Mouse (Mus musculus) myocyte (in vitro differentiated cells): ENCODE results near the gene Rftn1. TPM values are rescaled to one million over a fixed set of nuclear protein-coding genes. Genes with fewer than 3 reads are reported as not detected.

Experiments
- H3K27me3 ChIP-seq: one replicate; pipeline ENCODE4 v1.6.1; 2011; ENCODE audit not compliant: control insufficient read depth, insufficient read depth, insufficient read length
- H3K36me3 ChIP-seq: one replicate; pipeline ENCODE4 v1.6.1; 2011; ENCODE audit not compliant: control insufficient read depth, insufficient read depth
- H3K4me2 ChIP-seq: one replicate; pipeline ENCODE4 v1.6.1; 2011; ENCODE audit warnings: low read depth, control low read depth
- H3K4me3 ChIP-seq: one replicate; pipeline ENCODE4 v1.5.1; 2011; ENCODE audit warnings: mild to moderate bottlenecking, control low read depth, moderate library complexity
- H3K79me2 ChIP-seq: one replicate; pipeline ENCODE4 v1.6.1; 2011; ENCODE audit not compliant: control insufficient read depth, insufficient read depth
- H3ac ChIP-seq: one replicate; pipeline ENCODE4 v1.6.1; 2011; ENCODE audit not compliant: control insufficient read depth, insufficient read length
- CEBPB ChIP-seq: IDR thresholded peaks from 2 replicates; pipeline ENCODE4 v1.6.1; 2011; ENCODE audit warnings: mild to moderate bottlenecking, moderate library complexity; ENCODE audit not compliant: poor library complexity, insufficient read depth, severe bottlenecking
- E2F4 ChIP-seq: IDR thresholded peaks from one replicate; pipeline ENCODE4 v1.6.1; 2011; ENCODE audit warnings: mild to moderate bottlenecking, control low read depth, moderate library complexity; ENCODE audit not compliant: insufficient read depth
- MAX ChIP-seq: IDR thresholded peaks from one replicate; pipeline ENCODE4 v1.6.1; 2011; ENCODE audit warnings: low read depth, mild to moderate bottlenecking, control low read depth
- MYOD1 ChIP-seq, 3 experiments: IDR thresholded peaks; one replicate each; pipeline ENCODE4 v1.6.1; 2011; ENCODE audit warnings: control low read depth in 2 of 3, low read depth in 2 of 3, mild to moderate bottlenecking in 2 of 3, moderate library complexity in 1 of 3; ENCODE audit not compliant: insufficient read length in 2 of 3, control insufficient read depth in 1 of 3
- MYOG ChIP-seq, 3 experiments: IDR thresholded peaks; one replicate each; pipeline ENCODE4 v1.6.1; 2011; ENCODE audit warnings: control low read depth in 2 of 3, low read depth in 2 of 3, mild to moderate bottlenecking in 2 of 3; ENCODE audit not compliant: insufficient read length in 2 of 3, control insufficient read depth in 1 of 3, insufficient read depth in 1 of 3
- POLR2A ChIP-seq: IDR thresholded peaks from one replicate; pipeline ENCODE4 v1.6.1; 2011; ENCODE audit warnings: low read depth, mild to moderate bottlenecking, control low read depth, moderate library complexity; ENCODE audit not compliant: insufficient read length
- POLR2AphosphoS2 ChIP-seq: IDR thresholded peaks from one replicate; pipeline ENCODE4 v1.6.1; 2011; ENCODE audit warnings: low read depth, control low read depth; ENCODE audit not compliant: insufficient read length
- REST ChIP-seq: IDR thresholded peaks from one replicate; pipeline ENCODE4 v1.6.1; 2011; ENCODE audit warnings: mild to moderate bottlenecking, control low read depth, moderate library complexity; ENCODE audit not compliant: insufficient read depth, insufficient read length
- SRF ChIP-seq: IDR thresholded peaks from one replicate; pipeline ENCODE4 v1.6.1; 2011; ENCODE audit warnings: low read depth; ENCODE audit not compliant: control insufficient read depth, insufficient read length
- TCF12 ChIP-seq: IDR thresholded peaks from one replicate; pipeline ENCODE4 v1.6.1; 2011; ENCODE audit warnings: mild to moderate bottlenecking, control low read depth; ENCODE audit not compliant: poor library complexity, insufficient read depth, severe bottlenecking
- TCF3 ChIP-seq: IDR thresholded peaks from one replicate; pipeline ENCODE4 v1.6.1; 2011; ENCODE audit warnings: low read depth, control low read depth; ENCODE audit not compliant: insufficient read length
- USF1 ChIP-seq: IDR thresholded peaks from one replicate; pipeline ENCODE4 v1.6.1; 2011; ENCODE audit warnings: low read depth, mild to moderate bottlenecking, control low read depth, moderate library complexity
- polyA plus RNA-seq: library from polyadenylated mRNA; unstranded; fragments of >200 nt; fragmentation: generic; extraction: Trizol; gene quantifications from one replicate; pipeline ENCODE4 v1.2.1, GENCODE M21; 2012; ENCODE audit warnings: missing spikeins

The Rftn1 gene
- polyA plus RNA-seq, 1 experiment: 0.40 TPM

DNA sequence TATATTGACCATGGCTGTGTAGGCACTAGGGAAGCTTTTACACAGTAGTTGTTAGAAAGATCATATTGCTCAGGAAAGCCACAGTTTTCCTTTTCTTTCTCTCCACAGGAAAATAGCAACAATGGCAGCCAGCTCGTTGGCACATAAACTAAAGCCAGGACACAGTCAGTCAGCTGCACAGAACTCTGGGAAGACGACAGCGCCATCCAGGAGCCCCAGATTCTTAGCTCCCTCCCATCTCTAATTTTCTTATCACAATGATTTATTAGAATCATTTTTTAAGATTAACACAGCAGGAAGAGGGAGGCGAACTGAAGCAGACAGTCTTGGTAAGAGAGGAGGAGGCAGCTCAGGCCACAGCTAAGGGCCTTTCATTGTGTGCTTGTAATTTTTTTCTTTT is 58.8 kb downstream of the Rftn1 start:
- no peak overlapping the region for H3K4me2 ChIP-seq
- H3K27me3 ChIP-seq: no peaks in the 10 kb centered on the region
- H3K79me2 ChIP-seq: no peaks in the 10 kb centered on the region
- H3K4me3 ChIP-seq: no peak overlapping the region
- no peak for TF ChIP-seq SRF
- no peak for TF ChIP-seq TCF12
- TF ChIP-seq MAX: no peak
- no peaks in the 10 kb centered on the region for H3K36me3 ChIP-seq
- H3ac ChIP-seq: no peak overlapping the region

DNA sequence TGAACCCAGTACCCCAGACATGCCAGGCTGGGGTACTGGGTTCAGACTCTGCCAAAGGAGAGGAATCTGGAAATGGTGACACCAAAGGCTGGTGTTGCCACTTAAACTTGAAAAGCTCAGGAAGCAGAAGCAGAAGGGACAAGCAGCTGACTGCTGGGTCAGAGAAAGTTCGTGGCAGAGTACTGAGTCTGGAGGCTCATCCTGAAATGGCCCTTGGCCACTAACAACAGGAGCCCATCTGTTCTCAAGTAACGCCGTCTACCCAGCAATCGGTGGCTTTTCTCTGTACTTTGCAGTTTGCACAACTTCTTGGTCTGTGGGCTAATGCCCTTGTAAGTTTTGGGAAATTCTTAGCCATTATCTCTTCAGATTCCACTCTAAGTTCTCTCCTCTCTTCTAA is 60.1 kb downstream of the Rftn1 start:
- Histone ChIP-seq H3K4me2 (no peak overlapping the region), H3K4me3 (no peak overlapping the region)
- TF ChIP-seq CEBPB: no peak
- TF ChIP-seq TCF12: no peak
- TF ChIP-seq MYOD1 (IDR thresholded peaks at IDR 0.05; ENCODE audit: control insufficient read depth in 1 of 3, insufficient read length in 2 of 3, low read depth in 2 of 3): no peak
- no peak for TF ChIP-seq MAX
- TF ChIP-seq SRF: no peak
- TF ChIP-seq E2F4: no peak
- TF ChIP-seq TCF3: no peak
- TF ChIP-seq POLR2AphosphoS2: no peak

GRCm38 (mm10) chr17:50128392-50128791 is 62.1 kb downstream of the Rftn1 start:
- H3K4me3 ChIP-seq: no peak overlapping the region
- H3K79me2 ChIP-seq: no peaks in the 10 kb centered on the region
- H3K4me2 ChIP-seq: no peak overlapping the region
- no peaks in the 10 kb centered on the region for H3K36me3 ChIP-seq
- H3K27me3 ChIP-seq: no peaks in the 10 kb centered on the region
- TF ChIP-seq MYOG (IDR thresholded peaks at IDR 0.05; ENCODE audit: control insufficient read depth in 1 of 3, insufficient read depth in 1 of 3, insufficient read length in 2 of 3, low read depth in 2 of 3) (no peak), REST (no peak), POLR2A (no peak)
- no peak overlapping the region for H3ac ChIP-seq

More for the DNA sequence above, 60.1 kb downstream of the Rftn1 start:
- Histone ChIP-seq H3ac (no peak overlapping the region), H3K36me3 (no peaks in the 10 kb centered on the region), H3K79me2 (no peaks in the 10 kb centered on the region), H3K27me3 (no peaks in the 10 kb centered on the region)

DNA sequence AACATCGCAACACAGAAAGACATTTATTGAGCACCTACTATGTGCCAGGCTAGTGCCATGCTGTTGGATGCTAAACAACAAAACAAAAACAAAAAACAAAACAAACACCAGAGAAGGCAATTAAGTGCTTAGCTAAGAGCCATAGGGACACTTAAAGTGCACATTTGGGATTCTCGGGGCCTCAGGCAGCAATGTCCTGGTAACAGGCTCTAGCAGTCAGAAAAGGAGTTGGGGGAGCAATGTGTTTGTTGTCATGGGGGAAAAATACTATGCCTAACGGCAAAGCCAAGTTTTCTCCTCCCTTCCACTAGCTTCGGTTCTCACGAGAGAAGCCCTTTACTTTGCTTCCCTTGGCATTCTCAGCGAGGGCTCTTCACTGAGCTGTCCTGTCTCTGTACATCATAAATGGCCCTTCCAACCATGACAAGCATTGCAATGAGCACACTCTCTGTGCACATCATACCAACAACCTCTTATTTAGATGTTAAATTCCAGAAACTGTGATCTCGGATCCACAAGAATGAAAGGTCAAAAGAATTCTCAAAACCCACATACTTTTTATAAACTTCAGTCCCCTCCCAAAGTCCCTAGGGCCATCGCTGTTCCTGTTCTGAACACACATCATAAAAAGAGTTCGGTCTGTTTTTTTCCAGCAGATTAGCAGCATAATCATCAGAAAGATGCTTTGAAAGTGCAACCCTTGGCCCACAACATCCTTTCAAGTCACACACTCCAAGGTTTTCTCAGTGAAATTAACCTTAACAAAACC is 63.2 kb downstream of the Rftn1 start:
- TF ChIP-seq TCF12 (no peak), TCF3 (no peak)
- no peaks in the 10 kb centered on the region for H3K36me3 ChIP-seq
- no peak overlapping the region for H3K4me2 ChIP-seq
- no peaks in the 10 kb centered on the region for H3K27me3 ChIP-seq
- H3K79me2 ChIP-seq: no peaks in the 10 kb centered on the region
- no peak overlapping the region for H3K4me3 ChIP-seq
- H3ac ChIP-seq: no peak overlapping the region

- TF ChIP-seq MAX: no peak
- TF ChIP-seq E2F4: no peak
- no peak for TF ChIP-seq TCF12
- no peak for TF ChIP-seq POLR2A
- no peak for TF ChIP-seq REST
- TF ChIP-seq TCF3: no peak
- TF ChIP-seq USF1: no peak
- TF ChIP-seq POLR2AphosphoS2: no peak
- TF ChIP-seq CEBPB: no peak
- TF ChIP-seq SRF: no peak
- TF ChIP-seq MYOD1 (IDR thresholded peaks at IDR 0.05; ENCODE audit: control insufficient read depth in 1 of 3, insufficient read length in 2 of 3, low read depth in 2 of 3): no peak
- no peak for TF ChIP-seq MYOG (IDR thresholded peaks at IDR 0.05; ENCODE audit: control insufficient read depth in 1 of 3, insufficient read depth in 1 of 3, insufficient read length in 2 of 3, low read depth in 2 of 3)
- Histone ChIP-seq H3K4me2 (no peak overlapping the region), H3K36me3 (no peaks in the 10 kb centered on the region)
Measured at GRCm38 (mm10) chr17:50126545-50126944, 63.9 kb downstream of the Rftn1 start.

More at GRCm38 (mm10) chr17:50126545-50126944, 63.9 kb downstream of the Rftn1 start:
- no peaks in the 10 kb centered on the region for H3K27me3 ChIP-seq
- H3K4me3 ChIP-seq: no peak overlapping the region
- H3ac ChIP-seq: no peak overlapping the region
- no peaks in the 10 kb centered on the region for H3K79me2 ChIP-seq
